Mouse (Mus musculus): ENCODE results near the gene Gpr84.

Gene Gpr84

DNA sequence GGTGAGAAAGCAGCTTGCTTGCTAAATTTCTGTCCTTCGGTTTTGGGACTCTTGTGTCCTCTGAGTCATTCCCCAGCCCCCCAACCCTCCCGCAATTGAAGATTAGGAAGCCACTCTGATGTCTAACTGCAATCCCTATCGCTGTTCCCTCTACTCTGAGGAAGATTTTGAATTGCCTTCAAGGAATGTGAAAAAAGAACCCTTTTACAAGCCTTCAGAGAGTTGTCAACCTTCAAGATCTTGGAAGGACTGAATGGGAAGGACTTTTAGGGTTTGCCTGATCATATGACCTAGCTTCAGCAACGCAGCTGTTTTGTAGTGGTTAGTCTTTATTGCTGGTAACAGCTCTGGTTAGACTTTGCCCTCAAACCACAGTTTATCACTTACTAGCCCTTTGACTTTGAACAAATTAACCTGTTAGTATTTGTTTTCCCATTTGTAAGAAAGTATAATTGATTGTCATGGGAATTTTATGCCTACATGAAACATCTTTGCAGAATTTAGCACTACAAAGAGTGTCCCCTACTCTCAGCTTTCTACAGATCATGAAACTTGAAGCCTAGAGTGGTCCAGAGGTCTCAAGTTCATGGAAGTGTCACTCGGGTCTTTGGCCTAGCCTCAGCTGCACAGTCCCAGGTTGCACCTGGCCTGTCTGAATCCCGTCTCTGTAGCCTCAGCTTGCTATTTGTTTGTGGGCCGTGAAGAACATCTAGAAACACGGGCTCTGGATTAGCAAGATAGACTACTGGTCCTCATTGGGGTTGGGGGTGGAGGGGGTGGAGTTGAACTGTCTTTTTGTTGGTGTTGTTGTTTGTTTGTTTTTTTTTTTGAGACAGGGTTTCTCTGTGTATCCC lies 4.4 kb downstream of the Gpr84 start:
- DNase-seq (ENCODE audit: low spot score) = no peak

DNA sequence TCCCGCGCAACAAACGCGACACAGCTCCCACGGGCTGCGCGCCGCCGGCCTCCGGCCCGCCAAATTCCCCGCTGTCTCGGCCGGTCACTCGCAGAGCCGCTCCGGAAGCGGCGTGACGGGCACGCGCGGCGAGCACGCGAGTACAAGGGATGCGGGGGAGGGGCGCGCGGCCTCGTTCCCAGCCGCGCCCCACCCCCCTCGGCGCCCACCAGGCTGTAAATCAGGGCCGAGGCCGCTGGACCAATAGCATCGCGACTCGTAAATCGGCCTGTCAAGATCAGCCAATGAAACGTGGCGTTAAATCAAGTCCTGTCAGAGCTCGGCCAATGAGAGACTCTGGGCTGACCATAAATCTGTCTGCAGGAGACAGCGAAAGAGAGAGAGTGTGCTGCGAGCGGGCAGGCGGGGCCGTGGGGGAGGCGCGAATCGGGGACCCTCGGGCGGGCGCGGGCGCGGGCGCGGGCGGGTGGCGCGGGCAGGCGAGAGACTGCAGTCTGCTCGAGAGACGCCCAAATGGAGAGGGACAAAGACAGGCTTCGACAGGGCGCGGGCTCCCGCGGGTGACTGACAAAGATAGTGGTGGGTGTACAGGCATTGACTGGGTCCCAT lies 5.2 kb downstream of the Gpr84 start:
- peak; percentile 92 for DNase-seq (ENCODE audit: low spot score)

DNA sequence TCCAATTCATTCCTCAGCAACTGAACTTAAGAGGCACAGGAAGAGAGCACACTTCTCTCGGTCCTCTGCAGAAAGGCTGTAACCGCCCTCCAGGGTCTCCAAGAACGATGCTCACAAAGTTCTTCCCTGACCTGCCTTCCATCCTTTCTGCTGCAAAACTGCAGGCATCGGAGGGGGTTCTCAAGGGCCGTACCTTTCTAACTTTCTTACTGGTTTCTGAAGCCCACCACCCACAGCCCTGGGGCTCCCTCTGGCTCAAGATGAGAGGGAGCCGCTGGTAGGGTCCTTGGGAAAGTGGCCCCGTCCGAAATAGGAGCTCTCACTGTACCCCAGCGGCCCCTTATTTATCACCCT lies 5.8 kb downstream of the Gpr84 start:
- DNase-seq (ENCODE audit: low spot score) = no peak

DNA sequence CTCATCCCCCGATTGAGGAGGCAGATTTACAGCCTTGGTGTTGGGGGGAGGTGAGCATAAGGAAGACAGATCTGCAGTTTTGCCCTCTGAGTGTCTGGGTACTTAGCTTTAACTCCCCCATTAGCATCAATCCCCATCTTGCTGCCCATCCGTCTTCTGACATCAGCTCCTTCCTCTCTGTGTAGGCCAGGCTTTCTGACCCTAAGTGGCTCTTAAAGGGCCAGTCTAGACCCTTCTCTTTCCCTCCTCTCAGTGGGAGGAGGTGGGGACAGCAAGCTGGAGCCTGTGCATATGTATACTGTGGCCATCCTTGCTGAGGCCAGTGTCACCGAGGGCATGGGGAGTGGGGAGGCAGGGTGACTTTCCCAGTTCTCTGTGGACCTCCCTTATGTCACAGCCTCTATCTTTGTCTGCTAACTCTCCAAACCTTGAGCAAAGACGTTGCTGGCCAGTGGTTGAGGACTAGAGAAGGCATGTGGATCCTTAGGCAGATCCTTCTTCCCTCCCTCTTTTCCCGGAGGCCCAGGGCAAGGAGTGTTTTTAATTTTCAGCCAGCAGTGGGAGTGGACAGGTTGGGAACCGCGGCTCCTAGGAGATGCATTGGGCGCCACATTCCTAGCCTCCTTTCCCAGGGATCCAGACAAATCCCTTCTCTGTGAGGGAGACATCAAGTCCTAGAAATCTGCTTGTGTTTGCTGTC lies 6.3 kb downstream of the Gpr84 start:
- DNase-seq (ENCODE audit: low spot score) = no peak

DNA sequence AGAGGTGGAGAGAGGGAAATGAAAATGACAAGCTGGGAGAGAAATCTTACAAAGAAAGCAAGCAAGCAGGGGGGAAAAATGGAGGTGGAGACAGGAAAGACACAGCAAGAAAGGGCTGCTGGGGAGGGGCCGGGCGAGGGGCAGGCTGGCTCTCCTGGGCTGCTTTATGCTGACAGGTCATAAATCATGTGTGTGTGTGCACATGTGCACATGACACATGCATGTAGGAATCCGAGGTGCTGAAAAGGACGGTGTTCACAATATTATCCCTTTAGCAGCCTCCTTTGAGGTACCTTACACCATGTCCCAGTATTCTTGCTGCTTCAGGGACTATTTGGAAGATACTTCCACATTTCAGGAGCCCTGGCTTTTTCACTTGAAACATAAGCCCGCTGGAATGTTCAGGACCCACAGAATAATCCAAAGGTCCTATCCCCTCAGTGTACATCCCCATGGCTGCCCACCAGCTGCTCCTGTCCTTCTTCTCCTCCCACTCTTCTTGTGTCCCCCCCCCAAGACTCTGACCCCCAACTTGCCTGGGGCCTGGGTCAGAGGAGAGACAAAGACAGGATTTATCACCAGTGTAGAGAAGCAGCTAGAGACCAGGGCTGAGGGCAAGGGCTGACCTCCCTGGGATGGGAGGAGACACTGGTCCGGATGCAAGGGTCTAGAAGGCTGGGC lies 7.9 kb downstream of the Gpr84 start:
- DNase-seq (ENCODE audit: low spot score) = no peak

DNA sequence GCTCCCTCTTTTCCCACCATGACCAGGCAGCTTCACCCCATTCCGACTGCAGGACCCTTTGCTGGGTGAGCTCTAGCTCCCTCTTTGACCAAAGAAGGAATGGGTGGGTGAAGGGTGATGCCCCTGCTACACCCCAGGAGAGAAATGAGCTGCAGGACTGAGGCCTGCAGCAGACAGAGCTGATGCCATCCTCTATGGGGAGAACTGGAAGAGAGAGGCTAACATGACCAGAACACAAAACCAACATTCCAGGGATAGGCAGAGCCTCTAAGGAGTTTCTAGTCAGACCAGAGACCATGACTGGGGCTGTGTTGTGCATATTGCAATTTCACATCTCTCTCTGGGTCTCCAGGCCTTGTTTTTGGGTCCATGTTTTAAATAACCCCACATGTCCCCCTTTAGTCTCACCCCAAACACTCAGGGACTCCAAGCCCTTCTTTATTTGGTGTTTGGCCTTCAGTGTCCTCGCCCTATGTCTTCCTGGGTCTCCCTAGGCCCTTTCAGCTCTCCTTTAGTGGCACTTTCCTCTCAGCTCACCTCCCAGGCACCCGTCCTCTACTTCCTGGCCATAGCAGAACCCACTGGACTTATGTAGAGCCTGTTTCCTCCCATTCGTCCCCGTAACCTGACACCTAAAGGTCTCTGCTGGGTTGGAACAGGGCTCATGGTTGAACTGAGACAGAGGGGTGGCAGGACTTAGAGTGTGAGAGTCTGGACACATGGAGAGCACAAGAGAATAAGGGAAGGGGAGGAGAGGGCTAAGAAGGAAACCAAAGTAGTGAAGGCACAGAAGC lies 8.7 kb downstream of the Gpr84 start:
- DNase-seq (ENCODE audit: low spot score) = no peak

DNA sequence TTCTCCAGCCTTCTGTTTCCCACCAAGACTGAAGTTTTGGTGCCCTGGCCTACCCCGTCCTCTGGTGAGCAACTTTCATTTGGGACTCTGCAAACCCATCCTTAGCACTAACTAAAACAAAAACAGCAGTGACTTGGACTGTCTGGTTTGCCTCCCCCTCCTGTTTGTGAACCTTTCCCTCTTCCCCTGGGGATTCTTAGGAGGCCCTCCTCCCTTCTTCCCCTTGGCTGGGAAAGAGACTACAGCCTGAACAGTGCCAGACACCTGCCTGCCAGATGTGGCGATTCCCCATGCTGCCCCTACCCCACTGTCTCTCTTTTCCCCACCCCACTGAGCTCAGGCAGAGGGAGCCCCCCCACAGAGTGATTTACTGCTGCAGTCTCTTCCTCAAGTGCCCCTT lies 9.4 kb downstream of the Gpr84 start:
- no peak for DNase-seq (ENCODE audit: low spot score)

DNA sequence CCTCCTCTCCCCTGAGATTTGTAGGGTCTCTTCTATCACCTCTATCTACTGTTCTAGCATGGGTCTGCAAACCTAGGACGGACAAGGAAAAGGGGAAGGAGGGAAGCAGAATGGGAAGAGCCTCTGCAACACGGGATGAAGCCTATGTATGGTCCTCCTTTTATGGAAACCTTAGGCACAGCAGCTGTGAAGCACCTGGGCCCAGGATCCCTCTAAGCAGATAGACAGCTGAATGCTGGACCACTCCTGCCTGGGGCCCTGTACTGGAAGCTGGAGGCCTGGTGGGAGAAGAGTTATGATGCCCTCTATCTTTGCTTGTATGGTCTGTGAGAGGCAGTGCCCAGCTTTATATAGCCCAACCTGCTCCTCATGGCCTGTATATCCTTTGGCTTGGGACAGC lies 9.9 kb downstream of the Gpr84 start:
- no peak for DNase-seq (ENCODE audit: low spot score)

DNA sequence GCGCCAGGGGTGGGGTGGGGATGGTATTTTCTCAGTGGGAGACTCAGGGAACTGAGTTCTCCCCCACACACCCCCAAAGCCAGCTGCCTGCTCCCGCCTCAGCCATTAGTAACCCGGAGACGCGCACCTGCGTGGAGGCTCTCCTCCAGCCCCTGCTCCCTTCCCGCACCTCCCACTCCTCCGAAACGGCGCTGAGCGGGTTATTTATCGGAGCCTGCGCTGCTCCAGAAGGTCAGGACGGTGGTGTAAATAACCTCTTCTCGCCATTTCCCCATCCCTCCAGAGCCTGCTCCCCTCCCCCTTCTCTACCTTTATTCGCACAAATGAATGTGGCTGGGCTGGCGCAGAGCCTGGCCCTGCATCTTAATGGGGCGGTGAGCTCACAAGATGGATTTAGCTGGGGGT lies 10.3 kb downstream of the Gpr84 start:
- DNase-seq (ENCODE audit: low spot score) = no peak

DNA sequence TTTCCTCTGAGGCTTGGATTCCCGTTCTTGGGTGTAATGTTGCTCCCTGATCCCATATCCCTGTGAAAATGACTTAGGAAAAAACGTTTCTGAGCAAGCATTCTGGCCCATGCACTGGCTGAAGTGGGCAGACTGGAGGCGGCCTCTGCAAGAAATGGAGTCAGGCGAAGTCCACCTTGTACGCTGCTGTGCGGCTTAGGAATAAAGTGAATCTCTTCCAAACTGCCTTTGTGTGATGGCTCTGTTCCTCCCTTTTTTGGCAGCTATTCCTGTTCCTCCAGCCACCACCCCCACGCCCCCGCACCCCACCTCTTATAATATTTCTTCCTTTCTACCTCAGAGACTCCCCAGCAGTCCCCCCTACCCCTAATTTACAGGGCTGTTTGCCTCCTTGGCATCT lies 10.8 kb downstream of the Gpr84 start:
- DNase-seq (ENCODE audit: low spot score) = no peak

DNA sequence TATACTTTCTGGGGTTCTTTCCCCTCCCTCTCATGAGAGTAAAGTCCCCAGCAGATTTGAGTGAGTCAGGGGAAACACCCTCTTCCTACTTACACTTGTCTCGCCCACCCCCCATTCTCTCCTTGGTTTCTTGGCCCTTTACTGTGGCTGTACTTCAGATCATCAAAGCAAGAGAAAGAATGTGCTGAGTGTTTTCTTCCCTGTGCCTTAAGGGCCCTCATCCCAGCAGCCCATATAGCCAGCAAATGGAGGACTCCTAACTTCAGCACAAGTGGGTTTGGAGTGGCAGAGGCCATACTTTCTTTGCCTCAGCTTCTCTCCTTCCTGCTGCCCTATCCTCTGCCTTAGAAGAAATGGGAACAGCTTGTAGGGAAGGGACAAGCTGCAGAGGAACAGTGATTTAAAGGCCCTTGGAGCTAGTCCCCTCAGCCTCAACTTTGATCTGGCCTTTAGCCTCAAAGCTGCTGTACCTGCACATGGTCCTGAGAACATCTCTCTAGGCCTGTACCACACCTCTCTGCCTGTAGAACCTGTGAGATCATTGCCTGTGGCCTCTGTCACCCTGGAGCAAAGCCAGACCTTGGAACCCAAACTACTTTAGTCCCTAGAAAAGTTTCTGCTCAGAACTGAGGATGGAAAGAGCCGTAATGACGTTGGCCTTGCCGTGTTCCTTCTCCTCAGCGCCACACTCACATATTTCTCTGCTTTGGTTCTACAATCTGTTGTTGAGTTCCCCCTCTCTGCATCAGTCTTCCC lies 11.4 kb downstream of the Gpr84 start:
- DNase-seq (ENCODE audit: low spot score) = no peak

DNA sequence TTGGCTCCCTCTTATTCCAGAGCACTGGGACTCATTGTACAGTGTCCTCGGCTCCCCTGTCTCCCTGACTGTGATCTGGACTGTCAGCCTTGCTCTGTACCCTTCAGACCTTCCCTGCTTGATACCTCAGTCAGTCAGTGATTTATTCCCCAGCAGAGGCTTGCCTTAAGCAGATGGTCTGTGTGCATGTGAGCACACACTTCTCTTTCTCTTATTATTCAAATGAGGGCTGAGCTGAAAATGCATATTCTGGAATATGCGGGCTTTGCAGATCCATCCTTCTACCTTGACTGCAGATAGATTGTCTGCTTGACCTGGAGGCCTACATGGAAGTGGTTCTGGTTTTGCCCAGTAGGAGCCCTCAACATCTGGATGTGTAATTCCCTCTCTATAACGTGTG lies 12.4 kb downstream of the Gpr84 start:
- no peak for DNase-seq (ENCODE audit: low spot score)

DNA sequence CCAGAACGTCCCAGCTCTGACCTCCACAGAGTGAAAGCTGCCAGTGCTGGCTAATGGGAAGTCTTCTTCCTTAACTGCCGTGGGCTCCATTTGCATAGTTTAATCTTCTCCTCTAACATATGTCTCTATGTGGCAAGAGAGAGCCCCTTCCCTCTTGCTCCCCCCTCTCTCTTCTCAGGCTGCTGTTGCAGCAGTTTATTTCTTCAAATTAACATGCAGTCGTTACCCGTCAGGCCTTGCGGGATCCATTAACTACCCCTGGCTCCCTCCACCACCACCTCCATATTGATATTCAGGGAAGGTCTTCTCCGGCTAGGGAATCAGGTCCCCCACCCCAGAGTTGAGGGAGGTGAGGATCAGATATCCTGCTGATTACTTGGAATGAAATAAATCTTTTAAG lies 13.1 kb downstream of the Gpr84 start:
- no peak for DNase-seq (ENCODE audit: low spot score)

DNA sequence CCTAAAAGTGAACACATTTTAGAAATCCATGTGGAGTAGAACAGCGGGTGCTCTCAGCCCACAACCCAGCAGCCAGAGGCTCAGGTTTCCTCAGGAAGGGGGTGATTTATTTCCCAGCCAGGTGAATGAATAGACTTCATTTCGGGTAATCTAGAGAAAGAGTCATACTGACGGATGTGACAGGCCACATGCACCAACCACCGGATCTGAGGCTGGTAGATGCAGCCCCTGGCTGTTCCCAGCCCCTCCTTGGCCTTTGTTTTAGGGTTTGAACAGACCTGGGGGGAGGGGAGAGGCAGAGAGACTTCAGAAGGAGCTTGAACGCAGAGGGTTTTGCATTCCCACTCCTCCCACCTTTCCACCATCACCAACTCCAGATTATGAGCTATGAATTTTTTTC lies 14.6 kb downstream of the Gpr84 start:
- DNase-seq (ENCODE audit: low spot score) = no peak

DNA sequence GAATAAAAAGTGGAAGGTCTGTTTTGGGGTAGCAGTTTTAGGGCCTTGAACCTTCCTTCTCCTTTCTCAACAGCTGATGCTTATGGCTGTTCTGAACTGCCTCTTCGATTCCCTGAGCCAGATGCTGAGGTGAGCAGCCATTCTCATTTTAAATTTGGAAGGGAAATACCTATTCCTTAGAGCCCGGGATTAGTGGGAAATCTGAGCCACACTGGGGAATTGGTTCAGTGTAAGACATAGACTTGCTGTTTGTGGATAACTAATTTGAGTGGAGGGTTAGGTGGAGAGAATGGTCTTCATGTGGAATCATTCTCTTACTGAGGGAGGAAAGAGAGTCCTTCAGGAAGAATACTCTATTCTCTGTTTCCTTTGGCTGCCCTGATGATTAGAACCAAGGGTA lies 15.8 kb downstream of the Gpr84 start:
- DNase-seq (ENCODE audit: low spot score) = no peak

DNA sequence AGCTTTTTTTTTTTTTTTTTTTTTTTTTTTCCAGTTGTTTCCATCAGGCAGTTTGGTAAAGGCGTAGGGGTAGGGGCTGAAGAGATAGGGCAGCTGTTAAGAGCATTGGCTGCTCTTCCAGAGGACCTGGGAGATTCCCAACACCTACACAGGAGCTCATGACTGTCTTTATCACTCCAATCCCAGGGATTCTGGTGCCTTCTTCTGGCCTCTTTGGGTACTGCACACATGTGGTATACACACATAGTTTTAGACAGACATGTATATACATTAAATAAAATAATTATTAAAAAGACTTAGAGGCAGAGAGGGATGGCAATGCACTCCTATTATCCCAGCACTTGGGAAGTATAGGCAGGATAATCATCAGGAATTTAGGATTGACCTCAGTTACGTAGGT lies 17.0 kb downstream of the Gpr84 start:
- DNase-seq (ENCODE audit: low spot score) = no peak

DNA sequence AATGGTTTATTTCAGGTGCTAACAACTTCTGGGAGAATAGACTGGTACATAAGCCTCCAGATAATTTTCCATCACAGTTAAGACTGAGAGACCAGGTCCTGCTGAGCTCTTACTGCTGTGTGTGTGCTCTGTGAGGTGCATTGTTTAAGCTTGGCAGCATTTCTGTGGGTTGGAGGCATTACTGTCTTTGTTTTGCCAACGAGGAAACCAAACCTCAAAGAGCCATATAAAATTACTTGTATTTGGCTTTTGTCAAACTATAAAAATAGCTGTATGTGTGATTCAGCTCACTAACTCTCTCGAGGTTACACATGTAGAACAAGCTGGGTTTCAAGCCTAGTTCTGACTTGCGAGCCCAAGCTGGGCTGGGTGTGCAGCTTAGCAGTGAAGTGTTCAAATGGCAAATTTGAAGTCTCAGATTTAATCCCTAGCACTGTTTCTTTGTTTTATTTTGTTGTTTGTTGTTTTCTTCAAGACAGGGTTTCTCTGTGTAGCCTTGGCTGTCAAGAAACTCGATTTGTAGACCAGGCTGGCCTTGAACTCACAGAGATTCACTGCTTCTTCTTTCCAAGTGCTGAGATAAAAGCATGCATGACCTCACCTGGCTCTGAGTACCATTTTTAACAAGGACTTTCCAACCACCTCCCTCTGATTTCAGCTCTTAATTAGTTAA lies 17.6 kb downstream of the Gpr84 start:
- DNase-seq (ENCODE audit: low spot score) = no peak

DNA sequence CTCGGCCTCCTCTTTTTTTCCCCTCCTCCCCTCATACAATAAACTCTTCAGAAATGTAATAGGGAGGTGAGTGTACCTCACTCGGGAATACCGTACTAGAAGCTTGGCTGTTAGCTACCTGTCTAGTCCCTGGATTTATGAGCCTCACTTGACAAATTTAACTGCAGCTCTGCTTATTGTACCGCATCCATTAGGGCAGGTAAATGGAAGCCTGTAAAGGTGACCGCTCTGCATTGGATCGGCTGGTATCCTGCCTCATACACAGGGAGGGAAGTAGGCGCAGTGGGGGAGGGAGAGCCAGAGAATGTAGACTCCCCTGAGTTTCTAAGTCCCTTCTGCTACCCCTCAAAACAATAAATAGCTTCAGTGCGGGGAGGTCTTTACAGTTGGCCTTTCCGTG lies 19.6 kb downstream of the Gpr84 start:
- no peak for DNase-seq (ENCODE audit: low spot score)

DNA sequence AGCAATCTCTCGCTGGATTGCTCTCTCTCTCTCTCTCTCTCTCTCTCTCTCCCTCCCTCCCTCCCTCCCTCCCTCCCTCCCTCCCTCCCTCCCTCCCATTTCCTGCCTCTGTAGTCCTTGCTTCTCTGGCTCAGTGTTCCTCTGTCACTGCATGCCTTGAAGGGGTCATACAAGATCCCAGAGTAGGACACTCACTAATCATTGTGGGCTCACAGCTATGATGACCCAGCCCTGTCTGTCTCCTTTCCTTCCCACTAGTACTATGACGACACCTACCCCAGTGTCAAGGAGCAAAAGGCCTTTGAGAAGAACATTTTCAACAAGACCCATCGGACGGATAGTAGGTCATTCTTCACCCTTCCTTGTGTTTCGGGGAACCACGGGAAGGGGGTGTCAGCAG lies 20.0 kb downstream of the Gpr84 start:
- no peak for DNase-seq (ENCODE audit: low spot score)

DNA sequence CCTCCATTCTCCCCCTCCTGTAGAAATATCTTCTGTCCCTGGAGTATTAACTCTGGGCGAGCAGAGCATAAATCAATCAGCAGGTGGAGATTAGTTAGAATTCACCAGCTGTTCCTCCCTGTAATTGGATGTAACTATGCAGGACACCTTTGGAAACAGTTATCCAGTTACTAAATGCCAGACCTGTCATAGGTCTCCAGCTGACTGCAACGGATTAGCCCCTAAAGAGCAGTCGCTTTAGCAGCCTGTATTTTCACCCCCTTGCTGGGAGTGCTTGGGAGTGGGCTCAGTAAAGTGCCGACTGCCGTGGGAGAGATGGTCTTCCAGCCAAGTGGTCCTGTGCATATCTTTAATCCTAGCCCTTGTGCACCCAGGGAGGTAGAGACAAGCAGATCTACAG lies 20.8 kb downstream of the Gpr84 start:
- no peak for DNase-seq (ENCODE audit: low spot score)

All from urinary bladder, postnatal 25 days (tissue).